Mouse (Mus musculus) erythroblast, embryonic 14.5 days (primary cell): Measurements from ENCODE around the gene Tox3. TPM values are rescaled to one million over a fixed set of nuclear protein-coding genes. Genes with fewer than 3 reads are reported as not detected.

Source experiments
- H3K27me3 ChIP-seq: 2 replicates; pipeline ENCODE4 v1.6.1; 2012; ENCODE audit warnings: inconsistent platforms; ENCODE audit not compliant: control insufficient read depth
- H3K36me3 ChIP-seq: 2 replicates; pipeline ENCODE4 v1.6.1; 2012; ENCODE audit warnings: mild to moderate bottlenecking, inconsistent platforms; ENCODE audit not compliant: control insufficient read depth
- H3K4me1 ChIP-seq: 2 replicates; pipeline ENCODE4 v1.6.1; 2012; ENCODE audit warnings: inconsistent platforms; ENCODE audit not compliant: control insufficient read depth
- H3K4me3 ChIP-seq: replicated peaks from 2 replicates; pipeline ENCODE3; 2012; ENCODE audit warnings: moderate library complexity, mild to moderate bottlenecking, inconsistent platforms
- H3K9me3 ChIP-seq: 2 replicates; pipeline ENCODE4 v1.6.1; 2012; ENCODE audit warnings: low read length, inconsistent platforms, mixed read lengths; ENCODE audit not compliant: control insufficient read depth
- GATA1 ChIP-seq: IDR thresholded peaks from 2 replicates; pipeline ENCODE4 v1.6.1; 2012; ENCODE audit warnings: low read length, inconsistent platforms, mixed read lengths
- TAL1 ChIP-seq: IDR thresholded peaks from 3 replicates; pipeline ENCODE4 v1.6.1; 2012; ENCODE audit warnings: low read length, inconsistent platforms, mixed read lengths
- polyA plus RNA-seq: library from polyadenylated mRNA; stranded (reverse); fragments of >175 nt; gene quantifications from 2 replicates; pipeline ENCODE4 v1.2.3, GENCODE M21; 2012

Gene Tox3
- polyA plus RNA-seq, 1 experiment: not detected

DNA sequence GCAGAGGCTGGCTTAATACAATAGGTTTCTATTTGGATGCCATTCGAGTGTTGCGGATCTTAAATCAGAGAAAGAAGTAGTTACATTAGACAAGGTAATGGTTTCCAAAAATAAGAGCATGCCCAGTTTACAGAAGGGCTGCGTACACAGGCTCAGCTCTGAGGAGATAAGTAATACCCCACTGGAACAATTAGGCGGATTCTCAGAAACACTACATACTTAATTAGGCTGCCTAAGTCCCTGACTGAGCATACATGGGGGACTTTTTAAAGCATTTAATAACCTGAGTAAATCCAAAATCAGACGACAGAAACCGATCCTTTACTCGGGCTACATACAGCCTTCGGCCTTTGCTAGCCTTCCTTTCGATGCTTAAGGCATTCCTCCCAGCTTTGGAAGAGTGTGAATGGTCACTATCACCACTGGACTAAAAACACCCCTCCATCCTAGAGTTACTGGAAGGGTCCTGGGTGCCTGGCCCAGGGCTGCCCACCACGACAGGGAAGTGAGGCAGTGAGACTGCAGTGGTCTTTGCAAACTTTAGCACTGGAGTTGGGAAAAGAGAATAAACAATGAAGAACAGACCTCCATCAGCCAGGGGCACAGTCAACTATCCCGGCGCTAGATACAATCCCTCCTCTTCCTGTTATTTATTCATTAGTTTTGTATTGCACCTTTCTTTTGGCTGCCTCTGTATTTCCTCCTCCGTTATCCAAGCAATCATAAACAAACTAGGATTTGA lies 1.8 kb downstream of the Tox3 start:
- Histone ChIP-seq H3K4me3 (no peak overlapping the region), H3K36me3 (no peaks in the 10 kb centered on the region), H3K4me1 (no peaks in the 10 kb centered on the region), H3K9me3 (no peaks in the 10 kb centered on the region), H3K27me3 (peaks cover 37% of the 10 kb centered on the region)
- TF ChIP-seq GATA1 (no peak), TAL1 (no peak)

DNA sequence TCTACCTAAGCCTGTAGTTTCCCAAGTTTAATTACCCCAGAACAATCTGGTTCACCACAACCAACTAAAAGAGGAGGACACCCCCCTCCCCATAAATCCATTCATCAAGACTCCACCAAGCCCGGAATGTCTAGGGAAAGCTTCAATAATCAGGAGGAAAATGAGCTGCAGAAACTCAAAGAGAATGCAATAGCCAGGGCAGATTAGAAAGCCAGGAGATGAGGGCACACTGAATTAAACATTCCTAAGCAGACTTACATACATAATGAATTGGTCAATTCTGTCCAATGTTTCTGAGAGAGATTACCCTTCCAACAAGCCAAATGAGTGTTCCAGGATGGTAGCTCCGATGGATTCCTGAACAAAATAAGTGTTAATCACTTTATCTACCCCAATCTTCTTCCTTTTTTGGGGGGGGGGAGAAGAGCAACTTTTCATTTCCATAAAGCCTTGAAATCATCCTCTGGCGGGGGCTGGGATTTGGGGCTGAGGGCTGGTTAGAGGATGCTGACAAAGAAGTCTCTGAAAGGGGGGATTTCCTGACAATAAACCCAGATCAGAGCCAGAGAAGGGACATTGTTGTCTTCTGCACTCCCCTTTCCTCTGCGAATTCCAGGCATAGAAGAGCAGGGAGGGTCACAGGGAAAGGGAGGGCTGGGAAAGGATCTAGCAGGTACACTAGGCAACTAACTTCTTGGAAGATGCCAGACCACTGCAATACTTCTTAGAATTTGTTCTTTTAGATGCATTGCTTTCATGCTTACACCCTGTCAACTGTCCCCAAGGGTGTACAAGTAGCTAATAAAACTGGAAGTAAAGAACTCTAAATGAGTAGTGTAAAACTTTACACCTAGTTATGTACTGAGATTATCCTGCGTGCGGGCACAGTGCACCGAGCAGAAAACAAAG lies 17.5 kb downstream of the Tox3 start:
- Histone ChIP-seq H3K9me3 (peaks cover 18% of the 10 kb centered on the region), H3K4me3 (no peak overlapping the region), H3K4me1 (no peaks in the 10 kb centered on the region), H3K36me3 (no peaks in the 10 kb centered on the region), H3K27me3 (no peaks in the 10 kb centered on the region)
- TF ChIP-seq TAL1: no peak
- no peak for TF ChIP-seq GATA1

- Histone ChIP-seq H3K9me3 (peaks cover 7% of the 10 kb centered on the region; the same call in 1 of the 2 replicates), H3K4me3 (no peak overlapping the region), H3K36me3 (no peaks in the 10 kb centered on the region), H3K27me3 (no peaks in the 10 kb centered on the region), H3K4me1 (no peaks in the 10 kb centered on the region)
- no peak for TF ChIP-seq TAL1
- no peak for TF ChIP-seq GATA1
These were observed 24.3 kb downstream of the Tox3 start for GRCm38 (mm10) chr8:90323824-90324223.

DNA sequence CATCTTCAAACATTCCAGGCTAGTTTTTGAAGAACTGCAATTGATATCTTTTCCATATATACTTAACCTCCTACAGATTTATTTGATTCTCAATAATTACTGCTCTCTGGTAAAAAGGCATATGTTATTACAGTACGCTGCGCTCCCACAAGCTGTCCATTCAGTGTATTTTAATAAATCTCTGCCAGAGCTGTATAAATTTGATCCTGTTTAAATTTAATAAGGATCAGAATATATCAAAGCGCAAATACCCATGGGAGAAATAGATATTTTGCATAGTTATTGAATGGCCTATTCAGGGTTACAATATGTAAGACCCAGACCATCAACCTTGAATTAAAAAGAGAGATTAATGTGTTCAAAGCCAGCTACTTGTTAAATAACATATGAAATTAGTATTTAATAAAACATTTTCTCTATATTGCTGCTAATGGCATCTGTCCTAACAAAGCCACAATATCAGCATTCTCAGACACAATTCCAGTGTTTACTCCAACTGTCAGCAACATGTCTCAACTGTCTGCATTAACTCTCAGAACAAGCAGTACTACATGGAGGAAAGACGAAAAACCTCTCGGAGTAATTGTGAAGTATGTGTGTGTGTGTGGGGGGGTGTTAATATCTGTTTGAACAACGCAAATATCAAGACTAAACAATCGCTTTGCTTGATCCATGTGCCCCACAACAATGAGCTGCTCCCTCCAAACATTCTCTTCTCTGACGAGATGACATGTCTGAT lies 25.3 kb downstream of the Tox3 start:
- TF ChIP-seq TAL1: no peak
- no peak for TF ChIP-seq GATA1
- Histone ChIP-seq H3K4me3 (no peak overlapping the region), H3K36me3 (no peaks in the 10 kb centered on the region), H3K9me3 (peaks cover 10% of the 10 kb centered on the region; the same call in 1 of the 2 replicates), H3K4me1 (no peaks in the 10 kb centered on the region), H3K27me3 (no peaks in the 10 kb centered on the region)

DNA sequence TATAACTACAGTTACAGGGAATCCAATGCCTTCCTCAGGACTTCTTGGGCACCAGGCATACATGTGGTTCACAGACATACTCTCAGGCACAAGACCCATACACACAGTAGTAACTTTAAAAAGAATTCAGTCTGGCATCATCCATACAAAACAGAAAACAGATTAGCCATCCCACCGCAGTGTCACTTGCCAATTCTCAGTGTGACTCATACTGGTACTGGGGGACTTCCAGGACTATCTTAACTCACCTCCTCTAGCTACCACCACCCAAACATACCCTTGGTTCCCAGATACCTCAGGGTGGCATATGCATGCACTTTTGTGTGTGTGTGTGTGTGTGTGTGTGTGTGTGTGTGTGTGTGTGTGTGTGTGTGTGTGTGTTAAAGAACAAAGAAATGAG lies 26.9 kb downstream of the Tox3 start:
- peaks cover 13% of the 10 kb centered on the region; the same call in 1 of the 2 replicates for H3K9me3 ChIP-seq
- no peaks in the 10 kb centered on the region for H3K4me1 ChIP-seq
- no peak overlapping the region for H3K4me3 ChIP-seq
- TF ChIP-seq GATA1 (no peak), TAL1 (no peak)
- no peaks in the 10 kb centered on the region for H3K36me3 ChIP-seq
- H3K27me3 ChIP-seq: no peaks in the 10 kb centered on the region

GRCm38 (mm10) chr8:90314312-90314711 lies 33.8 kb downstream of the Tox3 start:
- no peaks in the 10 kb centered on the region for H3K36me3 ChIP-seq
- TF ChIP-seq TAL1: no peak
- TF ChIP-seq GATA1: no peak
- peaks cover 20% of the 10 kb centered on the region for H3K9me3 ChIP-seq
- H3K4me3 ChIP-seq: no peak overlapping the region
- H3K4me1 ChIP-seq: no peaks in the 10 kb centered on the region
- H3K27me3 ChIP-seq: no peaks in the 10 kb centered on the region

DNA sequence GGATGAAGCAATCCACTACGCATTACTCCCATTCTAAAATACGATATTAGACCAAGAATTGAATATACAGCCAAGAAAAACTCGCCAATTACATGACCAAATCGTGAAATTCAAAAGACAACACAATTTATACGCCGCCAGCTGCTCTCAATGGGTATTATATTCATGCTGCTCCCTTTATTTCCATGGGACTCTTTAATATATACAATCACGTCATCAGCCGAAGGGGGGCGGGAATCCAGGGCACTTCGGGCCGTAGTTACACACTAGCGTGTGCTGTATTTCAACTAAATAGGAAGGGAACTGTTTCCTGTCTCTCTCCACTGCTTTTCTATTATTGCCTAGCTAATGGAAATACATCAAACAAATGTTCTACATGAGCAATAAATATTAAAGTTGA lies 45.2 kb downstream of the Tox3 start:
- Histone ChIP-seq H3K4me3 (no peak overlapping the region), H3K9me3 (peaks cover 20% of the 10 kb centered on the region), H3K27me3 (no peaks in the 10 kb centered on the region), H3K36me3 (no peaks in the 10 kb centered on the region), H3K4me1 (no peaks in the 10 kb centered on the region)
- TF ChIP-seq TAL1 (no peak), GATA1 (no peak)

- TF ChIP-seq GATA1 (no peak), TAL1 (no peak)
- peaks cover 22% of the 10 kb centered on the region for H3K9me3 ChIP-seq
These were observed 45.9 kb downstream of the Tox3 start for GRCm38 (mm10) chr8:90302252-90302651.

More at GRCm38 (mm10) chr8:90302252-90302651, 45.9 kb downstream of the Tox3 start:
- H3K27me3 ChIP-seq: no peaks in the 10 kb centered on the region
- H3K4me1 ChIP-seq: no peaks in the 10 kb centered on the region
- H3K4me3 ChIP-seq: no peak overlapping the region
- no peaks in the 10 kb centered on the region for H3K36me3 ChIP-seq
